Mouse (Mus musculus): ENCODE measurements around the gene Card9. TPM values are rescaled to one million over a fixed set of nuclear protein-coding genes. Genes with fewer than 3 reads are reported as not detected.
A peak's percentile ranks its signal among the peaks of the same experiment; 100 is the strongest.

Gene Card9
- polyA plus RNA-seq, 1 experiment from 2014 or later, result 3.0 TPM

DNA sequence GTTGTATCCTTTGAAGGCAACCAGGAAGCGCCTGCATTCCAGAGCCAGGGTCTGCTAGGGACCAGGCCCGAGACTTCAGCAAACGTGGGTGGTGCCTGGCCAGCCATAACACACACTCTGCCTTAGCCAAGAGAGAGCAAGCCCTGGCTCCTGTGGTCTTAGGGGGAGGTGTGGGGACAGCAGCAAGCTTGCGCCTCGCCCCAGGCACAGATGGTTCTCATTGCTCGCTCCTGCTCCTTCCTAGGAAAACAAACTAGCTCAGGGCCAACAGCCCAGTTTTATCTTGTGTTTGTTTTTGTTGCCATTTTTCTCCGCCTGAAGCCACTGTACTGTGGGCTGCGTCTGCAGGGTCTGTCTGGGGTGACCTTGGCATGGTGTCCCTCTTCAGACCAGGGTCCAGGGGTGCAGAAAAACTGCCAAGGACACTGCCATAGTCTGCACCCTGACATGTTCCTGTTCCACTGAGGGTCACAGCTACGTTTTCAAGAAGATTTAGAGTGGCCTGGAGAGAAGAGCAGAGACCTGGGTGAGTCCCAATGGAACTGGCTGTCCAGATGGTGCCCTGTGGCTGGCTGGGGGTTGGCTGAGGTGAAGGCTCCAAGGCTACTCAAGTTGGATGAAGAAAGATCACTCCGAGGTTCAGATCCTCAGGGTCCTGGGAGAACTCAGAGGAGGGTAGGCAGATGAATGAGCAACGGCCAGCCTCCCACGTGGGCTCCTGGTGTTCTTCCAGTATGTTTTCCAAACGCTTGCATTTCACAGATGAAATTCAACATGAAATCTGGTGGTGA lies 46.2 kb downstream of the Card9 start:
- peaks cover 62% of the 10 kb centered on the region for H3K4me1 ChIP-seq
- WGBS, result 19% methylated on average over 13 of the region's 13 CpGs
- peak overlapping the region; percentile 68 for H3K4me3 ChIP-seq
- no peaks in the 10 kb centered on the region for H3K9me3 ChIP-seq
- H3K4me2 ChIP-seq, result peak overlapping the region; percentile 68
- H3K9ac ChIP-seq, result peak overlapping the region; percentile 84; the same call in 1 of the 2 replicates
- no peaks in the 10 kb centered on the region for H3K36me3 ChIP-seq
- ATAC-seq (ENCODE audit: borderline replicate concordance, extremely low read depth, low FRiP score, low TSS enrichment), result peak; percentile 89
- H3K27me3 ChIP-seq, result no peaks in the 10 kb centered on the region
- peak overlapping the region; percentile 97 for H3K27ac ChIP-seq

DNA sequence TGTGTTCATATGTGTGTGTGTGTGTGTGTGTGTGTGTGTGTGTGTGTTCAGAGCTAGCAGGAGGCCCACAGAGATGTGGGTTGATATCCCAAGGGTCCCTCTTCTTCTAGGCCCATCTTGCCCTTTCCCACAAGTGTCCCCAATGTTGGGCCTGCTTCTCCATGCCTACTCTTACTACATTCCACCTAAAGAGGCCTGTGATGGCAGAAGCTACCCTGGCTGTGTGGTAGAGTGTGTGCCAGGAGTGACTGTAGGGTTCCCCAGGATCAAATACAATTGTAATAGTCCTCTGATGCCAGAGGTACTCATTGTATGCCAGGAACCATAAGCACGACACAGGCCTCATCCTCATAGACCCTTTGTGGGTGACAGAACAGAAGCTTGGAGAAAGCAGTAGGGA lies 47.3 kb downstream of the Card9 start:
- H3K4me1 ChIP-seq, result peaks cover 65% of the 10 kb centered on the region
- peak overlapping the region; percentile 97 for H3K27ac ChIP-seq
- H3K9ac ChIP-seq, result no peak overlapping the region
- H3K9me3 ChIP-seq, result no peaks in the 10 kb centered on the region
- no peak for ATAC-seq (ENCODE audit: borderline replicate concordance, extremely low read depth, low FRiP score, low TSS enrichment)
- no peak overlapping the region for H3K4me3 ChIP-seq
- H3K4me2 ChIP-seq, result no peak overlapping the region
- no peaks in the 10 kb centered on the region for H3K27me3 ChIP-seq
- H3K36me3 ChIP-seq, result no peaks in the 10 kb centered on the region
- 85% methylated on average over 1 of the region's 1 CpGs for WGBS

DNA sequence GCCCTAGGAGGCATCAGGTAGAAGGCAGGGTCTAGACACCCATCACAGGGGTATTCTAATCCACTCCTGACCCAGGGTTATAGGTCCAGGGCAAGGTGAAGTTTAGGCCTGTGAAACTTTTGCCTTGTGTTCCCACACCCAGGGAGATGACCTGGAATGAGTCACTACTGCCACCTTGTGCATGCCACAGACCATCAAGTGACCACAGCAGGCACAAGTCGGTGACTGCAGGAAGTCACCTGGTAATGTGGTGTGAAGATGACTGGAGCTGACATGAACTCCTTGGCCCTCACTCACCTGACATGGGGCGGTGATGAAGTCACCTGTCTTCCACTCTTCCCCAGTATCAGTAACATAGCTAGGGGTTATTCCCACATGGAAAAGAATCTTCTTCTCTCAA lies 47.9 kb downstream of the Card9 start:
- H3K4me3 ChIP-seq, result no peak overlapping the region
- H3K36me3 ChIP-seq, result no peaks in the 10 kb centered on the region
- no peaks in the 10 kb centered on the region for H3K9me3 ChIP-seq
- no peak overlapping the region for H3K4me2 ChIP-seq
- peak overlapping the region; percentile 97; the same call in 1 of the 2 replicates for H3K27ac ChIP-seq
- no peak overlapping the region for H3K9ac ChIP-seq
- no peak for ATAC-seq (ENCODE audit: borderline replicate concordance, extremely low read depth, low FRiP score, low TSS enrichment)
- H3K4me1 ChIP-seq, result peaks cover 59% of the 10 kb centered on the region
- H3K27me3 ChIP-seq, result no peaks in the 10 kb centered on the region
- WGBS, result 59% methylated on average over 2 of the region's 2 CpGs

DNA sequence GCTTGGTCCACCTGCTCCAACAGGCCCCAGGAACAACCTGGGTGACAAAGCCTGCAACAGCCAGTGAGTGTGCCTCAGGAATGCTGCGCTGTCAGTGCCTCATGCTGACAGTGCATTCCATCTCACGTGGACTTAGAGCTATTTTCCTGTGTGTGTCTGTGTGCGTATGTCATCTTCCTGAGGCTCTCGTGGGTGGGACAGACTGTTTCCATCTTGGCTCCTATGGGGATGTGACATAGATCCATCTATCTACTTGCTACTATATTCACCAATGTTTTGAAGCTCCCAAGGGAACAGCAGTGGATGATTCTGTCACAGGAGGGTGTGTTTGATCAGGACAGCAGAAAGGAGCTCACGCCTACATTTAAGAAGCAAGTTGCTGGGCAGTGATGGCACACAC lies 48.8 kb downstream of the Card9 start:
- Histone ChIP-seq H3K4me2 (no peak overlapping the region), H3K9me3 (no peaks in the 10 kb centered on the region), H3K27ac (no peak overlapping the region), H3K4me3 (no peak overlapping the region), H3K9ac (no peak overlapping the region), H3K4me1 (peaks cover 50% of the 10 kb centered on the region), H3K27me3 (no peaks in the 10 kb centered on the region), H3K36me3 (no peaks in the 10 kb centered on the region)
- WGBS, result 59% methylated on average over 5 of the region's 5 CpGs
- ATAC-seq (ENCODE audit: borderline replicate concordance, extremely low read depth, low FRiP score, low TSS enrichment), result no peak

DNA sequence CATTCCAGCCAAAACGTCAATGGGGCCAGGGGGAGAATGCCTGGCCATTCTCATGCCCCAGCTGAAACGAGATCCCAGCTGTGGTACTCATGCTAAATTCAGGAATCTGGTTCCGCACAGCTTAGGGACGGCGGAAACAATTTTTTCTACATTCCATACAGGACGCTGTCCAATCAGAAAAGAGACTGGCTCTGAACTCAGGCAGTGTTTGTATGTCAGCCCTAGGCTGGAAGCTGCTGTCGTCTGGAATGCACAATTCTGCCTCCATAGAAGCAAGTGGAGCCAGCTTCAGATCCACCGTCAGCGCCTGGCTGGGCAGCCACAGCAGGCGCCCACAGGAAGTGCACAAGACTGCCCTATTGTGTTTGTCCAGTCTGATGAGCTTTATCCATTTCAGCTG lies 51.0 kb downstream of the Card9 start:
- no peak overlapping the region for H3K9ac ChIP-seq
- H3K4me3 ChIP-seq, result no peak overlapping the region
- H3K4me2 ChIP-seq, result peak overlapping the region; percentile 16; the same call in 1 of the 2 replicates
- H3K9me3 ChIP-seq, result no peaks in the 10 kb centered on the region
- H3K27ac ChIP-seq, result peak overlapping the region; percentile 89
- H3K4me1 ChIP-seq, result peaks cover 38% of the 10 kb centered on the region
- H3K27me3 ChIP-seq, result no peaks in the 10 kb centered on the region
- no peaks in the 10 kb centered on the region for H3K36me3 ChIP-seq
- peak; percentile 74 for ATAC-seq (ENCODE audit: borderline replicate concordance, extremely low read depth, low FRiP score, low TSS enrichment)
- 3% methylated on average over 10 of the region's 10 CpGs for WGBS

DNA sequence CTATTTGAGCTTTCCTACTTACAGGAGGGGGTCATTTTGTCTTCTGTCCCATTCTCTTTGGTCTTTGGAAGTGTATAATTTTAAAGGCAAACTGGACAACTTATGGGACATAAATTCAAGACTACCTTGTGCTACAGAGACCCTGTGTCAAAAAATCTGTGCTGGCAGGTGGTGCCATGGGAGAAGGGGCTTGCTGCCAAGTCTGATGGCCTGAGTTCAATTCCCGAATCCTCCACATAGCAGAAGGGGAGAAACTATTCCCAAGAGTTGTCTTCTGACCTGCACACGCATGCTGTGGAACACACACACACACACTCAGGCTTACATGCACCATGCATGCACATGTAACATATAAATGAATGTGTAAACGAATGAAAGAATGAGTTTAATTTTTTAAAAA lies 54.0 kb downstream of the Card9 start:
- Histone ChIP-seq H3K27ac (no peak overlapping the region), H3K27me3 (no peaks in the 10 kb centered on the region), H3K9ac (no peak overlapping the region), H3K4me1 (peaks cover 20% of the 10 kb centered on the region), H3K36me3 (no peaks in the 10 kb centered on the region), H3K4me3 (no peak overlapping the region), H3K9me3 (no peaks in the 10 kb centered on the region), H3K4me2 (no peak overlapping the region)
- WGBS, result 86% methylated on average over 3 of the region's 3 CpGs
- ATAC-seq (ENCODE audit: borderline replicate concordance, extremely low read depth, low FRiP score, low TSS enrichment), result no peak

DNA sequence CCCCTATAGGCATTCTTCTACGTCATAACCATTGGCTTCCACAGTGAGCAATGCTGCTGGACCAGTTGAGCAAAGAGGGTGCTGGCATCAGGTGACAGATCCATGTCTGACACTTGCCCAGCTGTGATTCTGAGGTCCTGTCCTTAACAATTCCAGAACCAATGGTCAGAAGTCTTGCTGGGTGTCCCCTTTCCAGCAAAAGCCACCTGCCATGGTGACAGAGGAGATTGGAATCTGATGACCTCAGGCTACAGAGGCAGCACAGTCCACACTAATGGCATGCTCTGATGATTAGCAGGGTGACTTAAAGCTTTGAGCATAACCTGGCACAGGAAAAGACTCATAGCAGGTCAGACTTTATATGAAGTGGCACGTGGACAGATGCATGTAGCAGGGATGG lies 55.2 kb downstream of the Card9 start:
- 62% methylated on average over 2 of the region's 2 CpGs for WGBS
- Histone ChIP-seq H3K4me3 (no peak overlapping the region), H3K27ac (no peak overlapping the region), H3K9me3 (no peaks in the 10 kb centered on the region), H3K9ac (no peak overlapping the region), H3K4me1 (peaks cover 26% of the 10 kb centered on the region), H3K27me3 (no peaks in the 10 kb centered on the region), H3K4me2 (no peak overlapping the region), H3K36me3 (no peaks in the 10 kb centered on the region)
- ATAC-seq (ENCODE audit: borderline replicate concordance, extremely low read depth, low FRiP score, low TSS enrichment), result no peak

DNA sequence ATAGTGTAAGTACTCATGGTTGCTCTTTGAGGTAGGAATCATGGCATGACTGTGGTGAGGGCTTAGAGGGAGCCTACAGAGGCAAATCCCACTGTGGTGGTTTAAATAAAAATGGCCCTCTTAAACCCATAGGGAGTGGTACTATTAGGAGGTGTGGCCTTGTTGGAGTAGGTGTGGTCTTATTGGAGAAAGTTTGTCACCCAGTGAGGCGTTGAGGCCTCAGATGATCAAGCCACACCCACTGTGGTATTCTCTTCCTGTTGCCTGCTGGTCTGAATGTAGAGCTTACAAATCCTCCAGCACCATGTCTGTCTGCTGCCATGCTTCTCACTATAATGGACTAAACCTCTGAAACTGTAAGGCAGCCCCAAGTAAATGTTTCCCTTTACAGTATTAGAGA lies 56.0 kb downstream of the Card9 start:
- no peak overlapping the region for H3K27ac ChIP-seq
- WGBS, result 52% methylated on average over 1 of the region's 1 CpGs
- H3K9me3 ChIP-seq, result no peaks in the 10 kb centered on the region
- ATAC-seq (ENCODE audit: borderline replicate concordance, extremely low read depth, low FRiP score, low TSS enrichment), result no peak
- H3K27me3 ChIP-seq, result no peaks in the 10 kb centered on the region
- no peak overlapping the region for H3K4me2 ChIP-seq
- peaks cover 27% of the 10 kb centered on the region for H3K4me1 ChIP-seq
- no peak overlapping the region for H3K4me3 ChIP-seq
- H3K9ac ChIP-seq, result no peak overlapping the region
- H3K36me3 ChIP-seq, result no peaks in the 10 kb centered on the region

Other genes with a start within 250 kb of the Card9 start
- gene Nacc2, start 237.7 kb downstream of the Card9 start, polyA plus RNA-seq (2015; fragmentation: Nextera tagmentation; extraction: Ambion mirVana), result 10.3 and 11.2 TPM in 2 replicates
- gene Lhx3, start 152.6 kb downstream of the Card9 start, polyA plus RNA-seq (2015; fragmentation: Nextera tagmentation; extraction: Ambion mirVana), result not detected in 2 replicates
- 22.8 and 24.5 TPM in 2 replicates for gene Qsox2, start 123.4 kb downstream of the Card9 start, polyA plus RNA-seq (2015; fragmentation: Nextera tagmentation; extraction: Ambion mirVana)
- 0.31 and 0.34 TPM in 2 replicates for gene Ccdc187, start 66.4 kb downstream of the Card9 start, polyA plus RNA-seq (2015; fragmentation: Nextera tagmentation; extraction: Ambion mirVana)
- gene Gpsm1, start 45.4 kb downstream of the Card9 start, polyA plus RNA-seq (2015; fragmentation: Nextera tagmentation; extraction: Ambion mirVana), result 54.6 and 55.3 TPM in 2 replicates
- 25.5 and 27.3 TPM in 2 replicates for gene Dnlz, start 8.8 kb downstream of the Card9 start, polyA plus RNA-seq (2015; fragmentation: Nextera tagmentation; extraction: Ambion mirVana)
- 23.1 and 30.0 TPM in 2 replicates for gene Snapc4, start 19.7 kb upstream of the Card9 start, polyA plus RNA-seq (2015; fragmentation: Nextera tagmentation; extraction: Ambion mirVana)
- 107 and 117 TPM in 2 replicates for gene Entr1, start 28.4 kb upstream of the Card9 start, polyA plus RNA-seq (2015; fragmentation: Nextera tagmentation; extraction: Ambion mirVana)
- 95.2 and 99.7 TPM in 2 replicates for gene Pmpca, start 28.4 kb upstream of the Card9 start, polyA plus RNA-seq (2015; fragmentation: Nextera tagmentation; extraction: Ambion mirVana)
- gene Inpp5e, start 48.3 kb upstream of the Card9 start, polyA plus RNA-seq (2015; fragmentation: Nextera tagmentation; extraction: Ambion mirVana), result 17.3 and 20.3 TPM in 2 replicates
- 18.2 and 21.3 TPM in 2 replicates for gene Sec16a, start 84.3 kb upstream of the Card9 start, polyA plus RNA-seq (2015; fragmentation: Nextera tagmentation; extraction: Ambion mirVana)
- 22.1 and 23.9 TPM in 2 replicates for gene Notch1, start 155.7 kb upstream of the Card9 start, polyA plus RNA-seq (2015; fragmentation: Nextera tagmentation; extraction: Ambion mirVana)
- 339 and 341 TPM in 2 replicates for gene Egfl7, start 219.1 kb upstream of the Card9 start, polyA plus RNA-seq (2015; fragmentation: Nextera tagmentation; extraction: Ambion mirVana)
- not detected in 2 replicates for gene Gm20532, start 225.7 kb upstream of the Card9 start, polyA plus RNA-seq (2015; fragmentation: Nextera tagmentation; extraction: Ambion mirVana)
- gene Agpat2, start 243.5 kb upstream of the Card9 start, polyA plus RNA-seq (2015; fragmentation: Nextera tagmentation; extraction: Ambion mirVana), result 39.1 and 41.1 TPM in 2 replicates

Measured in lung, embryonic 15.5 days (tissue).